Mouse (Mus musculus) frontal cortex, postnatal 36 days (tissue): ENCODE measurements around the gene Rgs19.

Experiments used
- DNase-seq, 2 experiments: peaks; one replicate each; pipeline ENCODE4 v3.0.0; 2022; ENCODE audit warnings: low spot score in 2 of 2

Rgs19 gene

DNA sequence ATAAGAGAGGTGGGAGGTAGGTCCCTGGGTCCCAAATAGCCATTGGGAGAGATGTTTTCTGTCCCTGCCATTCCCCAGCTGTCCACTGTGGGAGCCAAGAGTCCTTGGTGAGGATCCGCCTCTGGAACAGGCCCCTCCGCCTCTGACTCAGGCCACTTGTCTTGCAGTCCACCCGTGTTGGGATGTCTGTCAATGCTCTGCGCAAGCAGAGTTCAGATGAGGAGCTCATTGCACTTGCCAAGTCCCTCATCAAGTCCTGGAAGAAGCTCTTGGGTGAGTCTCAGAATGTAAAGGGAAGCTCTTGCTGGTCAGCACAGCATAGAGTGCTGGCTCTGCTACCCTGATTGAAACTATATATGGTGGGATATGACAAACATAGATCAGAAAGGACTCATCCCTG, 10.4 kb downstream of the Rgs19 start:
- DNase-seq, result no peak

DNA sequence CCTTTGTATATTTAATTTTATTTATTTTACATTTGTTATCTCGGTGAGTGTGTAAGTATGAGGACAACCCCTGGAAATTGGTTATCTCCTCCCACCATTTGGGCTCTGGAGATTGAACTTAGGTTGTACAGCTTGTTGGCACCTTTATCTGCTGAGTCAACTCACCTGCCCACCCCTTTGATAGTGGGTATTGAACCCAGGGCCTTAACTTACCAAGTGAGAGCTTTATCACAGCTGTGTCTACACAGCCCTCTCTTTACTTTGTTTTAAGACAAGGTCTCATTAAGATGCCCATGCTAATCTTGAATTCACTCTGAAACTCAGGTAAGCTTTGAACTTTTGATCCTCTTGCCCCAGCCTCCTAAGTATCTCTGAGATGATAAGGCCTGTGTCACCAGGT, 11.8 kb downstream of the Rgs19 start:
- no peak for DNase-seq

DNA sequence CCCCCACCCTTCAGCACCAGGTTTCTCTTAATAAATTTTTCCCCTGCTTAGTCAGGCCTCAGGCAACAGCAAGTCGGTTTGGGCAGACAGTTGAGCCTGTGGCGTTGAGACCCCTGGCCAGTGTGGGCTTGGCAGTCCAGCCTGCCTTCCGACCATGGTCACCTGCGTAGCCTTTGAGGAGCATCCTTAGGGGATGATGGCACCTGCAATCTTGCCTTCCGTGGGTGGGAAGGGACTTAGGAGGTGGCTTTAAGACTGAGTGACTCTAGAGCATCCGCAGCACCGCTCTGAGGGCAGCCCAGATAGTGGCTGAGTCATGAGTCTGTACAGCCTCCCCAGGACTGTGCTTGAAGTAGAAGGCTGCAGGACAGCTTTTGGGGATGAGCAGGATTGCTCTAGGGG, 13.1 kb downstream of the Rgs19 start:
- DNase-seq, result no peak

DNA sequence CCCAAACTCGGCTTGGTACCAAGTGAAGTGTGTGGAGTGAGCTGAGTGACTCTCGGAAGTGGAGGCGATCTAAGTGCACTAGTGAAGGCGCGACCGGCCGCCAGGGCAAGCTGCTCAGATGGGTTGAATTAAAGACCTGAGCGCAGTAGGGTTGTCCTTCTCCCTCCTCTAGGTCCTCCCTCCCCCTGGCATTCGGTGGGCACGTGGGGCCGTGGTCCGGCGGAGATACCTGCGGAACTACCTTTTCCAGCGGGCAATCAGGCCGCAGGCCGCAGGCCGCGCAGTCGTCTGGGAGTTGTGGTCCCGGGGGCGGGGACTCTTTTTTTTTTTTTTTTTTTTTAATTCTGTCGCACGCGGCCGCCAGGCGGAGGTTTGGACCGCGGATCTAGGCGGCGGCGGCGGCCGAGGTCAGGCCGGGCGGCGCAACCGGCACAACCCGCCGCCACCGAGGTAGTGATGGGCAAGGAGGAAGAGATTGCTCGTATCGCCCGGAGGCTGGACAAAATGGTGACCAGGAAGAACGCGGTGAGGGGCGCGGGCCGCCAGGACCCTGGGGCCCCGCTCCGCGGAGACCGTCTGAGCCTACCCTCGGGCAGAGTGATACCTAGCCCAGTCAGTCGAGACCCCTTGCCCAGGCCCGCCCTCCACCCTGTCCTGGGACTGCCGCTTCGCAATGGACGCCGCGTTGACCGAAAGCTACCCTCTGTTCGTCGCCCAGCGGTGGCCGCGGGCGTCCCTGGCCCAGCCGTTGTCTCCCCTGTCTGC, 13.6 kb downstream of the Rgs19 start, which contains the start of gene Tcea2:
Tcea2 (plus strand) TSS at position 360 of the 765 bp plus-strand sequence.
- peak; percentile 71 to 76 for DNase-seq

DNA sequence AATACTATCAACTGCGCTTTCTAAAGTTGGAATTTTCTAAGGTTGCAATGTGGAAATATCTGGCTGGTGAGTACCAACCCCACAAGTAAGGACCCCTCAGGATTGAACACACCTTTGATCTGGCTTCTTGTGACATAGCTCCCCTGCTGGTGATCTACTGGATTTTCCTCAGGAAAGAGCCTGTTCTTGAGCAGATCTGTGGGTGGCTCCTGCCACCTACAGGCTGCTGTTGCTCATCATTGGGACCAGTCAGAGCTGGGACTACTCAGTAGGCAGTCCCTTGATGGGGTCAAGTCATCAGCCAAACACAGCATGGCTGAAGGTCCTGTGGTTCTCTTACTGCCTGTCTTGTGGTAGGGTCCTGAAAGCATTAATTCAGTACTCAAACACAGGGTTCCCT, 15.0 kb downstream of the Rgs19 start:
- peak in 1 of 2 experiments; percentile 87 for DNase-seq

DNA sequence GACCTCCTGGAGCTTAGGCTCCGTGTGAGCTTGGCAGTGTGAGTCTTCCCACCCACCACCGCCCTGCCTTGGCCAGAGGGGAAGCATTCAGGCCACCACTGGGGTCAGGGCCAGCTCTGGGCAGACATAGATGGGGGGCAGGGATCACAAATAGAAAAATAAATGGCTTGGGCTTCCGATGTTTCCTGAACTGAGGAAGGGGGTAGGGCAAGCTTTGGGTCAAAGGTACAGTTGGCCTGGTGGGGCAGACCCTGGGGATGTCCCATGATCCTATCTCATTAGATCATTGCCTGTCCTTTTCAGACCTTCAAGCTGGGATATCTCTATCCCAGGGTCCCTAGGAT, 16.1 kb downstream of the Rgs19 start:
- DNase-seq, result no peak

DNA sequence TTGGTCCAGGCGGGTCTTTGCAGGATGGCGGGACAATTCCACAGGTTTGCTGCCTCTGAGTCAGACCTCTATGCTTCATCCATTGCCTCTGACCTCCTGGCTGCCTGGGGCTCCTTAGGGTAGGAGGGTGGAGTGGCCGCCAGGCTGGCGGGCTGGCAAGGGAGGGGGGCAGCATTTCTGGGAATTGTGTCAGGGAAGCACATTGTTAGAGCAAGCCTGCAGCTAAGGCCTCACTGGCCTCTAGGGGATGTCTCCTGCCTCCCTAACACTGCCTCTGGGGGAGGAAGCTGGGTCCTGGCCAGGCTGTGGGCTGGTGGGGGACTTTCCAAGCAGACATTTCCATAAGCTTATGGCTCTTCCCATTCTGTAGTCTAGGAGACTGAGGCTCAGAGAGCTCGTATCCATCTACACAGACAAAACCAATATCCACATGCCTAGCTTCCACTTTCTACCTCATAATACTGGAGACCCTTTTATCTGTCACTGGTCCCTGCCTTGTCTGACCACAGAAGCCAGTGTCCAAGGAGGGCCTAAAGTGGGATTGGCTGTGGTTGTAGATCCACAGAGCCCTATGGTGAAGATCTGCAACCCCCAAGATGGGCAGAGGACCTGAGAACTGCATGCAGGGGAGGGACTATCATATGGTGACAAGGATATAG, 16.6 kb downstream of the Rgs19 start:
- no peak for DNase-seq

DNA sequence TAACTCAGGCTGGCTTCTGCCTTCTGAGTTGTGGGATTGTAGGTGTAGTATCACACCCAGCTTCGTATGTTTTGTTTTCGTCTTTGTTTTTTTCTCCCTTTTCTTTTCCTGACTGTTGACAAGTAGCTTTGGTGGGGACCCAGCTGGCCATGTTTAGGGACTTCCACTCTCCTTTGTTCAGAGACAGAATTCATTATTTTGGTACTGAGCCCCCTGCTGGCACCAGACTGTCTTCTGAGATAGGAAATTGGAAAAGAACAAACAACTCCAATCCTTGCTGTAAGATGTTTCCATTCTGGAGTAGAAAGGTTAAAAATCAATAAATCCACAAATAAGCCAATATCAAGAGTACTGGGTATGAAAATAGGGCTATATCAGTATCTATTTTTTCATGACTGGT, 17.4 kb downstream of the Rgs19 start:
- DNase-seq, result no peak

DNA sequence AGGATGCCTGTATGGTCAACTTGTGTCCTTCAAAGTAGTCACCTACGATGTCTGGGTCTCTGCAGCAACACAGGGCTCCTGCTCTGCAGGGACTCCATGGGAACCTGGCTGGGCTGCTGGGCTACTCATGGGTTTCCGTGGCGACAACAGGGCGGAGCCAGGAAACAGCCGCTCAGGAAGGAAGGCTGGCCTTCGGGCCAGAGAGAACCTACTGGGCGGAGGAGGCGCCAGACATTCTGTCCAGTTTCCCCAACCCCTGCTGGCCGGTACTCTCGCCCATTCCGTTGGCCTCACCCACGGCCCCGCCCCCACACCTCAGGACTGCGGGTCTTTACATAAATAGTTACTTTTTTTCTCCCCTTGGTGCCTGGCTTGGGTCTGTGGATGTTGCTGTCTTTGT, 18.3 kb downstream of the Rgs19 start:
- no peak for DNase-seq

DNA sequence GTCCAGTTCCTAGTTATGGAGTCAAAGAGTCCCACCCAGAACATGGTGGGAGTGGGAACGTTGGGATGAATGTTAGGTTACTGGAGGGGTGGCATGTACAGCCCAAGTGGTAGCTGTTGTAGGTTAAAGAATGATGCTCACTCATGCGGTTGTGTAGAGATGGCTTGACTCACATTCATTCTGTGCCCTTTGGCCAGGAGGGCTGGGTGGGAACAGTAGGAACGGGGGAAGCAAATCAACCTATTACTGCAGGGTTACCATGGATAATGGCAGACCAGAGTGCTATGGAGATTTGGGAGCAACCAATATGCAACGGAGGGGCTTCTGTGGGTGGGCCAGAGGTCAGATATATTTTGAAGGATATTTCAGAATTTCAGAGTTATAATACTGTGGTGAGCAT, 18.8 kb downstream of the Rgs19 start:
- no peak for DNase-seq

DNA sequence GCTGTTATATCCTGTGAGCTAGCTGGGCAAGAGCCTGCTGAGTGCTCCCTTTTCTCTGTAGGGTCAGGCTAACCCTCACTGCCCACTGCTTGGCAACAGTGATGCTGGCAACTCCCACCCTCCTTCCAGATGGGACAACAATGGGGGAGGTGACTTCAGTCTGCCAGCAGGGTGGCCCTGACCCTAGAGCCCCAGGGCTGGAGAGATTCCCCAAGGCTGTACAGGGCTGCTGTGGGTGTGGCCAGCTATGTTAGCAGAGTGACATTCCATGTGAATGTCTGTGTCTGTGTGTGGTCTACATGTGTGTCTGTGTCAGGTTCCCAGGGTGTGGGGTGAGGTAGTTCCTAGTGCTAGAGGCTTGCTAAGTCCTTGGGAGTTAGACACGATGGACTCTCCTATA, 20.3 kb downstream of the Rgs19 start:
- no peak for DNase-seq

DNA sequence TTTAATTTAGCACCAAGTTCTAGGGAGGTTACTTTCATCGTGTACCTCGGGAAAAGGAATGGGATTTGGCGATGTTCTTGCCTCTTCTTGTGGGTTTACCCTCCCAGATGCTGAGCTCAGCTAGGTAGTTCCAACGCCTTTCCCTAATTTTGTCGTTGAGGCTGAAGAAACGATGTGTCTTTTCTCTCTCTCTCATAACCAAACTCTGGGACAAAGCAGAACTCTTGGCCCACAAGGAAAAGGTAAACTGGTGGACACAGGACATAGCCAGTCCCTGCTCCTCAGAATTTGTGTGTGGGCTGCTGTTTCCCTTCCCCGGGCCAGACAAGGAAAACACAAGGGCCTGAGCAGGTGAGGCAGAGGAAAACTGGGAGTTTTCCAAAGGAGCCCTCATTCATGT, 21.8 kb downstream of the Rgs19 start:
- DNase-seq, result no peak

DNA sequence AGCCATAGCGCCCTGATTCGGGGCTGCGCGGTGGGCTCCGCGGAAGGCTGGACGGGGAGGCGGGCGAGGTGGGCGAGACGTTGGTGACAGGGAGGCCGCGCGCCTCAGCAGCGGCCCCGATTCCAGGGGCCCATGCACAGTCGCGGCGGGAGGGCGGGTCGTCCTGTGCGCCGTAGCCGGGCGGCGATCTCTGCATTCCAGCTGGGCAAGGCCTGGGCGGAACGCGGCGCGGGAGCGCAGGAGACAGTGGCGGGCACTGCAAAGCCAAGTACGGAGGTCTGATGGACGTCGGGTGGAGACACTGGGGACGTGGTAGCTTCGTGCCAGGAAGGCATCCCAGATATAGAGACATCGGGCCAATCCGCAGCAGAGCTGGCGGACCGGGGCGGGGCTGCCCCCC, 22.5 kb downstream of the Rgs19 start, which contains the start of gene Sox18:
Sox18 (minus strand) TSS at position 315 of the 400 bp plus-strand sequence.
- DNase-seq, result no peak

DNA sequence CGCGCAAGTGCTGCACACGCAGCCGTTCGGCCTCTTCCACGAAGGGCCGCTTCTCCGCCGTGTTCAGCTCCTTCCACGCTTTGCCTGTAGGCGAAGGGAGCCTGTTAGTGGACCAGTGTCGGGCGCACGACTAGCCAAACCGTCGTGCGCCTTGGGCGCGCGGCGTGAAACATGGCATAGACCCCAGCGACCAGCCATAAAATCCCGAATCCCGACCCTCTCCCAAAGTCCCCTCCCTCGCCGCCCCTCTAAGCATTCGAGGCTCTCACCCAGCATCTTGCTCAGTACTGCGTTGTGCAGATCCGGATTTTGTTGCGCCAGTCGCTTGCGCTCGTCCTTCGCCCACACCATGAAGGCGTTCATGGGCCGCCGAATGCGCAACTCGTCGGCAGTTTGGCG, 22.9 kb downstream of the Rgs19 start:
- no peak for DNase-seq

DNA sequence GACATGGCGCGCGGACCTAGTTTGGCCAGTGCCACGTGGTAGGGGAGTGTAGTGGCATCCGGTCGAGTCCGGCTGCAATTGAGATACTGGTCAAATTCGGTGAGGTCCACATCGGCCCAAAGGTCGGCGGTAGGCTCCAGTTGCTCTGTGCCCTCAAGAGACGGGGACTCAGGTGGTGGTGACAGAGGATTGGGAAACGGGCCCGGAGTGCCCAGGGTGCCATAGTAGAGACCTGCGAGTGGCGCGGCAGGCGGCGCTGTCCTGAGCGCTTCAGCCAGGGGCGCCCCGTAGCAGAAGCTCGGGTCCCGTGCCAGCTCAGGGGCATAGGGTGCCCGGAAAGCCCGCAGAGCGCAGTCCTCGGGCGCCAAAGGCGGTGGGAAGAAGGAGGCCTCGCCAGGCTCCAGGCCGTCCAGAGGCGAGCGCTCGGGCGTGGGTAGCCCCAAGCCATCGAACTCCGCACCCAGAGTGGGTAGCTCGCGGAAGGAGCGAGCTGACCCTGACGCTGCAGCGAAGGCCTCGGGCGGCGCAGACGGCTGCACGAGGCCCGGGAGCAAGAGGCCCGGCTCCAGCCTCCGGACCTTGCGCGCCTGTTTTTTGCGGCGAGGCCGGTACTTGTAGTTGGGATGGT, 23.4 kb downstream of the Rgs19 start:
- DNase-seq, result no peak

DNA sequence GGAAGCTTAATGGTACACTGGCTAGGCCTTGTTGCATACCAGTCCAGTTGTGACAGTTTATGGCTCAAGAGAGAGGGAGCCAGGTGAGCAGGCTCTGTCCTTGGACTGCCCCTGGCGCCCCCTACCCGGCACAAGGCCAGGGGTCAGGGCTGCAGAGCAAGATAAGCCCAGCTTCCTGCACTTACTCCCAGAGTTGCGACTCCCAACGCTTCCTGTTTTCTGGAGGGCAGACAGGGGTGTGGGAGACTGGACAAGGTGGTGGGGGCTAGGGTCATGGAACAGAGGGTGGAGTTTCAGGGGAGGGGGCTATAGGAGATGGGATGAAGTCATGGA, 30.5 kb downstream of the Rgs19 start:
- DNase-seq, result no peak

DNA sequence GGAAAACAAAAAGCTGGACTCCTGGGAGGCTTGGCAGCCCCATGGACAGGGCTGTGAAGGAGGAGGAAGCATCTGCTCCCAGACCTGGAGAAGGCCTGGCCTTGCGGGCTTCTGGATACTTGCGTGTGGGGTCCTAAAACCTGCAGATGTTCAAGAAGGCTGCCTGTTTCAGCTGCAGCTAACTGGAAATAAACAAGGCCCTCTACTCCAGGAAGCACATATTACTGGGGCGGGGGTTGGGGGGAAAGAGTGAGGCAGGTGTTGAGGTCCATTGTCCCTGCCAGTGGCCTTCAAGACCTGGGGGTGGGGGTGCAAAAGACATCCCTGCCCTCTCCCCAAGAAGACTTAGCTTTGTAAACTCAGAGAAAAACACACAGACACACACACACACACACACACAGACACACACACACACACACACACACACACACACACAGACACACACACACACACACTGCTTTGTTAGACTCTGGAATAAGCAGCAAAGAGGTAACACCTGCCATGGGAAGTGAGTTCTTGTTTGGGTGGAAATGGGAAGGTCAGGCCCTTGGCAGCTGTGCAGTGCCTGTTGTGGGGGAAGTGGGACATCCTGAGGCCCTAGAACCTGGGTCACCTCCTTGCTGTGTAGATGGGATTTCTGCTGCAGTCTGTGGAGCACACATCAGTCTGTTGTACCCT, 31.0 kb downstream of the Rgs19 start:
- no peak for DNase-seq

DNA sequence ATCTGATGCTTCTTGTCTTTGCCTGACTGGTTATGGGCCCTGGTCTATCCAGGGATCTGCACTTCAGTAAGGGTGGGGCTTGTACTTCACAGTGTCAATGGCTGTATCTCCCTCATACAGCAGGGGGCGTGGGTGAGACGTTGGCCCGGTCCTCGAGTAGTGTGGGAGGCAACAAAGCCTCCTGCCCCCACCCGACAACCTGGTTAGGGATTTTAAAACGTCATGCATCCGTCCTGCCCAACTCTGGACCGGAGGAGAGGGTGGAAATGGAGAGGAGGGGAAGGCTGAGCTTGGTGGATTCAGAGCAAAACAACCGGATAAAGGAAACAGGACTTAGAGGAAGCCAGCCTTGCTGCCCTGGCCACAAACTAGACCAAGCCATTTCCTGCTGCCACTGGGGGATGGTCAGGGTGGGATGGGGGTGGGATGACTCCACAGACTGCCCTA, 34.1 kb downstream of the Rgs19 start:
- DNase-seq, result peak; percentile 68 to 75

DNA sequence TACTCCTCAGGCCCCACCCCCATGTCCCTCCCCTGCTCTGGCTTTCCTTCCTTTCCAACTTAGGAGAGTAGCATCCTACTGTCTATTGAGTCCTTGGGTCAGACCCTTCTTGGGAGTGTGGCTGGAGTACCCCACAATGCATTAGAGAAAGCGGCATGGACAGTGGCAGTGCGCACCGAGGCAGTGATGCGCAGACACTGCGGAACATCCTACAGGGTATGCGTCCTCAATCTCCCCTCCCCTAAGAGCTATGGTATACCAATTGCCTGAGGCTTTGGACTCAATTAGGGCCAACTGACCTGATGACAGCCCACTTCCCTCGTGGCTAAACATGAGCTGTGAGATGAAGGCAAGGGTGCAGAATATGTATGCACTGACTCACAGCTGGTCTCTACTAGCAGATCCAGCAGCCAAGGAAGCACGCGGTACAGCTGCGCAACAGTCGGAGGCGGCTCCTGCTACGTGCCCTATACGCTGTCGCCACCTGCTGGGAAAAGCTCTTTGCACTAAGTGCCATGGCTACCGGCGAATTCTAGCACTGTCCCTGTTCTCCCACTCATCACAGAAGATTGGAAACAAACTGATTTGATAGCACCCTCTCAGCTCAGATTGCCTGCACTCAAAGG, 34.7 kb downstream of the Rgs19 start:
- DNase-seq, result peak; percentile 48 to 76

DNA sequence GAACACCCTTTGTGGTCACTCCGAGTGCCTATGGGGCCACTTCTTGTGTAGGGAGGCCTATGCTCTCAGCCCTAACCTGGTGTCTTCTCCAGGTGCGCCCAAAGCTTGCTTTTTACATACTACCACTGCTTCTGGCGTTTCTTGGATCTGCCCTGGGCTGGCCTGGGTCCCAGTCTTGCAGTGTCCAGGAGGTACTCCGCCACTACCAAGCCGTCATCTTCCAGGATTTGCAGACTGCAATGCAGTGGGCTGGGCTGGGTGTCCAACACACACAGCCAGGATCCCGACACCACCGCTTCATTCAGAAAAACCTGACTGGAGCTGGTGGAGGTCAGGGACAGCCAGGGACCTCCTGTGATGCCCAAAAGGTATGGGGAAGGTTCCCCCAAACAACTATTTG, 35.2 kb downstream of the Rgs19 start:
- no peak for DNase-seq

DNA sequence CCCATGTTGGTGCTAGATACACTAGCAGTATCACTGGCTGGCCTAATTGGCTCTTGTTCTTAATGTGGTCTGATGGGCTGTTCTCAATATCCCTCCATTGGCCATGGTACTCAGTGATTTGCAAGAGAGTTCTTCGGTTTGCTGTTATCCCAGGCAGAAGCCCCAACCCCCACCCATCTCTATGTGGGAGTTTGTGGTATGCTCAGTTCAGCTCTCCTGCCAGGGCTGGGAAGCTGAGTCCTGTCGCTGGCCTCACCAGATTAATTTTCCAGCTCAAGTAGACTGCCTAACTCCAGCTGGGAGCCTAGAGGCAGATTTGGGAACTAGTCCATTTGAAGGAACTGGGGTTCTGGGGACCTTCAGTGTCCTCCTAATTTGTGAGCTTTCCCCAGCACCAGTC, 36.3 kb downstream of the Rgs19 start:
- DNase-seq, result no peak

DNA sequence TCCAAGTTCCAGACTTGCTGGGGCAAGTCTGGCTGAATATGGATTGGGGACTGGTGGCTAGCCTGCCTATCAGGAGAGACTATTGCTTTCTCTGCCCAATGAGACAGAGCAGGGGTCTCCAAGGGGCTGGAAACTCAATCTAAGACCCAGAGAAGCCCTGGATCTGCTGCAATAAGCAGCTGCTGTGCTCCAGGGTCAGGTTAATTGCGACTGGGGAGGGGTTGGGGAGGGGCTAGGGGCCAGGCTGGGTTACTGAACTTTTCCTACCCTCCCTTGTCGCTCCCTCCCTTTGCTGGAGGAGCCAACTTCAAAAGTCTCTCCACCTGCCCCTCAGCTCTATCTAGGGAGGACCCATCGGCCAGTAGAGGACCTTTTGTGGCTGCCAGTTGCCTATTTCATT, 37.0 kb downstream of the Rgs19 start, which contains the start of gene Gm29797:
Gm29797 (plus strand) TSS at position 301 of the 400 bp plus-strand sequence.
- no peak for DNase-seq
